Mouse (Mus musculus) spleen, adult 2 months (tissue): ENCODE measurements around the gene Ogdh.

ENCODE experiments used
- CTCF ChIP-seq: fragments of 200-500 bp; IDR thresholded peaks from 2 replicates; pipeline ENCODE4 v1.5.1; 2011; ENCODE audit warnings: mild to moderate bottlenecking, inconsistent platforms; ENCODE audit not compliant: insufficient read depth, insufficient read length, insufficient replicate concordance; ENCODE audit errors: extremely low read depth
- POLR2A ChIP-seq: fragments of 200-500 bp; IDR thresholded peaks from 2 replicates; pipeline ENCODE4 v1.6.1; 2011; ENCODE audit warnings: low read depth, low read length, inconsistent platforms

GRCm38 (mm10) chr11:6371376-6372155 lies 80.1 kb downstream of the Ogdh start:
- TF ChIP-seq POLR2A (no peak), CTCF (no peak)
